Mouse (Mus musculus) intestine, embryonic 16.5 days (tissue): Measurements from ENCODE around the gene Cope. TPM values are rescaled to one million over a fixed set of nuclear protein-coding genes. Genes with fewer than 3 reads are reported as not detected.

Source experiments
- ATAC-seq: fragments of 200-750 bp; cut with Nextera tagmentation; 2 replicates; pipeline ENCODE4 v1.8.0; 2017; ENCODE audit warnings: moderate TSS enrichment, moderate library complexity
- H3K27ac ChIP-seq: fragments of 300-500 bp; sonication (generic); 2 replicates; pipeline ENCODE4 v1.5.1; 2014; ENCODE audit warnings: mild to moderate bottlenecking, low read length
- H3K27me3 ChIP-seq: fragments of 300-500 bp; sonication (generic); replicated peaks from 2 replicates; pipeline ENCODE4 v1.6.1; 2014; ENCODE audit warnings: low read length, control low read depth, mixed read lengths; ENCODE audit not compliant: control insufficient read depth, insufficient read depth
- H3K36me3 ChIP-seq: fragments of 300-500 bp; sonication (generic); 2 replicates; pipeline ENCODE4 v1.6.1; 2014; ENCODE audit warnings: low read length, control low read depth; ENCODE audit not compliant: control insufficient read depth, insufficient read depth
- H3K4me1 ChIP-seq: fragments of 300-500 bp; sonication (generic); 2 replicates; pipeline ENCODE4 v1.6.1; 2014; ENCODE audit warnings: low read length, control low read depth, mixed read lengths; ENCODE audit not compliant: control insufficient read depth, insufficient read depth
- H3K4me2 ChIP-seq: fragments of 300-500 bp; sonication (generic); 2 replicates; pipeline ENCODE4 v1.6.1; 2014; ENCODE audit warnings: low read depth, low read length, control low read depth
- H3K4me3 ChIP-seq: fragments of 300-500 bp; sonication (generic); 2 replicates; pipeline ENCODE4 v1.5.1; 2014; ENCODE audit warnings: mild to moderate bottlenecking, low read length
- H3K9ac ChIP-seq: fragments of 300-500 bp; sonication (generic); 2 replicates; pipeline ENCODE4 v1.6.1; 2014; ENCODE audit warnings: low read depth, low read length
- H3K9me3 ChIP-seq: fragments of 300-500 bp; sonication (generic); 2 replicates; pipeline ENCODE4 v1.6.1; 2016; ENCODE audit warnings: low read length, control low read depth; ENCODE audit not compliant: control insufficient read depth
- WGBS: fragments of 180-500 bp; shearing (Covaris S2); extraction: QIAGEN DNeasy Blood & Tissue Kit; methylation state at CpG from one replicate; pipeline ENCODE4 v1.1.7; 2014; 5-methylcytosine and 5-hydroxymethylcytosine counted together
- polyA plus RNA-seq: library from polyadenylated mRNA; unstranded; fragments of >200 nt; fragmentation: Nextera tagmentation; extraction: Ambion mirVana; gene quantifications from 2 replicates; pipeline ENCODE4 v1.2.1, GENCODE M21; 2015

The Cope gene
- polyA plus RNA-seq, 1 experiment from 2014 or later: 432 TPM

DNA sequence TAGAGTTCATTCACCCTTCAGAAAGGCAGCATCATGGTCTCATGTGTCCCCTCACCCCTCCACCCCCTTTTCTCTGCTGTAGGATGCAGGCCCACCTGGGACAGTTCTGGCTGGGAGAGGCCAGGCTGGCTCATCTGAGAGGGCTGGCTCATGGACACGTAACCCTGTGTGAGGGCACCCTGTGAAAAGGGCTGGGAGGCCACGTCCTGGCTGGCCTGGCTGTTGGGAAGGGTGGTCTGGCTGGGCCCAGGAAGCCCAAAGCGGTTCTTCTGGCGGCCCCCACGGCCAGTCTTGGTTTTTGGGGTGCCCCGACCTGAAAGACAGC, 30.5 kb downstream of the Cope start:
- 93% methylated on average over 6 of the region's 6 CpGs for WGBS
- H3K9ac ChIP-seq: no peak overlapping the region
- H3K4me3 ChIP-seq: no peak overlapping the region
- ATAC-seq: no peak
- peaks cover 55% of the 10 kb centered on the region for H3K36me3 ChIP-seq
- peaks cover 10% of the 10 kb centered on the region; the same call in 1 of the 2 replicates for H3K4me1 ChIP-seq
- no peaks in the 10 kb centered on the region for H3K27me3 ChIP-seq
- no peak overlapping the region for H3K4me2 ChIP-seq
- H3K27ac ChIP-seq: no peak overlapping the region
- H3K9me3 ChIP-seq: no peaks in the 10 kb centered on the region

DNA sequence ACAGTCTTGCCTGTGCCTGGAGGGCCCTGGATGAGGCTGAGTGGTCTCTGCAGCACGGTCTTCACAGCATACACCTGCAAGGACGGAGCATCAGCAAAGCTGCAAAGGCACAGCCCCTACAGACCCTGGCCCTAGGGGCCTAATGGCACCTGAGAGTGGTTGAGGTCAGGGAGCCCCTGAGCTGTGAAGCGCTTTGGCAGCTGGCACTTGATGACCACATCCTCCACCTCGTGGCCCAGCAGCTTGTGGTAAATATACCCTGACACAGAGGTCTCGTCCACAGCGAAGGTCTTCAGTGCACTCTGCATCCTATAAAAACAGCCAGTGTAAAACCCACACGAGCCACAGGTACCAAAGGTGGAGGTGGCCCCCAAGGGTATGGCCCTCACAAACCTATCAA, 36.6 kb downstream of the Cope start:
- ATAC-seq: no peak

DNA sequence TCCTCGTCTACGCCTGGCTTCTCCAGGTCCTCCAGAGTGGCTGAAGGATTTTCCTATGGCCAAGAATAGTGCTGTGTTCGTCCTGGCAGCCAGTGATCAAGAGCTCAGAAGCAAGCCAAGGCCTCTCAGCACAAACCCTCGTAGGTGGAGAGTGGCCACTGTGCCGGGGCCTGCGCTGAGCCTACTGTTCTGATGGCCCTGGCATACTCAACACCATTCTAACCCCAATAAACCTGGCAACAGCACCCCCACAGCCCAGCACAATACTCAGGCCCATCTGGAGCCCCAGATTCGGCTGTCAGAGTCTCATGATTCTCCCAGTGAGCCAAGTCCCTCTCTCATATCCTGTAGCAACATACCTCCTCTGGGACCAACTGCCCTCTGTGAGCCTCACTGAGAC, 38.3 kb downstream of the Cope start:
- H3K9me3 ChIP-seq: no peaks in the 10 kb centered on the region
- H3K36me3 ChIP-seq: peaks cover 49% of the 10 kb centered on the region
- H3K27ac ChIP-seq: no peak overlapping the region
- WGBS: 95% methylated on average over 7 of the region's 7 CpGs
- no peak for ATAC-seq
- H3K9ac ChIP-seq: no peak overlapping the region
- H3K4me3 ChIP-seq: no peak overlapping the region
- no peak overlapping the region for H3K4me2 ChIP-seq
- no peaks in the 10 kb centered on the region for H3K4me1 ChIP-seq
- H3K27me3 ChIP-seq: no peaks in the 10 kb centered on the region

More for the DNA sequence above, 36.6 kb downstream of the Cope start:
- H3K9me3 ChIP-seq: no peaks in the 10 kb centered on the region
- H3K27ac ChIP-seq: no peak overlapping the region
- H3K4me3 ChIP-seq: no peak overlapping the region
- H3K36me3 ChIP-seq: peaks cover 65% of the 10 kb centered on the region
- 92% methylated on average over 7 of the region's 7 CpGs for WGBS
- H3K4me2 ChIP-seq: no peak overlapping the region
- H3K4me1 ChIP-seq: no peaks in the 10 kb centered on the region
- H3K9ac ChIP-seq: no peak overlapping the region
- no peaks in the 10 kb centered on the region for H3K27me3 ChIP-seq

DNA sequence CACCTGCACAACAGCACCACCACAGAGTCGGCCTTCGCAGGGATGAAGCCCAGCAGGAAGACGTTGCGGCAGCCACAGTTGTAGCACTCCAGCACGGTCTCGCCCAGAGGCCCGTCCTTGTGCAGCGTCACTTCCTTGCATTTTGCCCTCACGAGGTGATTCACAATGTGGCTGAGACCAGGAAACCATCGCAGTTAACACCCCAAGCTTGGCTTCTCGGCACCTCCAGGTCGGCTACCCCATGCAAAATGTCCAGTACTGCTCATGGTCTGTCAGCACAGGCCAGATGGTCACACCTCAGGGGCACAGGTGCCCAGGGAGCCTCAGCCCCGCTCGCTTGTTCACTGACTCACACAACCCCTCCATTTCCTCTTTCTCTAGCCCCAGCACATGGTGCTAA, 39.7 kb downstream of the Cope start:
- H3K36me3 ChIP-seq: peaks cover 36% of the 10 kb centered on the region
- 87% methylated on average over 14 of the region's 14 CpGs for WGBS
- no peak overlapping the region for H3K4me2 ChIP-seq
- no peak for ATAC-seq
- H3K9me3 ChIP-seq: no peaks in the 10 kb centered on the region
- no peaks in the 10 kb centered on the region for H3K27me3 ChIP-seq
- no peaks in the 10 kb centered on the region for H3K4me1 ChIP-seq
- no peak overlapping the region for H3K9ac ChIP-seq
- H3K27ac ChIP-seq: no peak overlapping the region
- no peak overlapping the region for H3K4me3 ChIP-seq

DNA sequence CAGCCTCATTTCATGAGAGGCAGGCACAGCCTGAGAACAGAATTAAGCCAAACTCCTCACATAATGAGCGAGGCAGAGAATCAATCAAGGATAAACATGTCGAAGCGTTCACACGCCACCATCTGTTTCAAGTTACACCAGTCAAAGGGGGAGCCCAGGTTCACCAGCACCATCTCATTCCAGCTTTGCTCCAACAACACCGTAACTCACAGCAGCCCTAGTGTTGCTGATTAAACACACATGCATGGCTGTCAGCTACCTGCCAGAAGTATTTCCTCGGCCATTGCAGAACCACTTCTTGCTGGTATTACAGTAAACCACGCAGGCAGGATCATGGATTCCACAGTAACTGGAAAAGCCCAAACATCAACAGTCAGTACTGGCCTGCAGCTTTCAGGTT, 40.8 kb downstream of the Cope start:
- peaks cover 3% of the 10 kb centered on the region for H3K4me1 ChIP-seq
- H3K4me3 ChIP-seq: no peak overlapping the region
- no peak overlapping the region for H3K4me2 ChIP-seq
- no peak for ATAC-seq
- no peak overlapping the region for H3K9ac ChIP-seq
- H3K27ac ChIP-seq: no peak overlapping the region
- 63% methylated on average over 7 of the region's 7 CpGs for WGBS
- no peaks in the 10 kb centered on the region for H3K27me3 ChIP-seq
- no peaks in the 10 kb centered on the region for H3K9me3 ChIP-seq
- H3K36me3 ChIP-seq: peaks cover 28% of the 10 kb centered on the region

DNA sequence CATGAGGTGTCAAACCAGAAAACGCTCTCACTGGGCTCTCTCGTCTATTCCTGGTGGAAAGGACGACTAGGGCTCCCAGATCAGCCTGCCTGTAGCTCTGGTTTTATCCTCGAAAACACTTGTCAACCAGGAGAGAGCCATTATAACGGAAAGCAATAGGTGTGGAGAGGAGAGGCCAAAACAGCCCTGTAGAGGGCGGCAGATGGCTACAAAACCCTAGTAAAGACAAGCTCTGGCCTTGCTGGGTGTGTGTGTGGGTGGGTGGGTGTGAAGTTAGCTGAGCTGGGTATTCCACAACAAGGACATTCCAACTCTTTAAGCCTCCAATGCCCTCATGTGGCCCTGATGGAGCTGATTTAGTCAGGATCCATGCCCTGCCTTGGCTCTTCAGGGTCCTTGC, 41.4 kb downstream of the Cope start:
- no peak overlapping the region for H3K4me2 ChIP-seq
- H3K27me3 ChIP-seq: no peaks in the 10 kb centered on the region
- H3K9me3 ChIP-seq: no peaks in the 10 kb centered on the region
- no peak overlapping the region for H3K27ac ChIP-seq
- peaks cover 8% of the 10 kb centered on the region for H3K4me1 ChIP-seq
- H3K9ac ChIP-seq: no peak overlapping the region
- H3K36me3 ChIP-seq: peaks cover 23% of the 10 kb centered on the region
- no peak overlapping the region for H3K4me3 ChIP-seq
- 54% methylated on average over 6 of the region's 6 CpGs for WGBS
- no peak for ATAC-seq

DNA sequence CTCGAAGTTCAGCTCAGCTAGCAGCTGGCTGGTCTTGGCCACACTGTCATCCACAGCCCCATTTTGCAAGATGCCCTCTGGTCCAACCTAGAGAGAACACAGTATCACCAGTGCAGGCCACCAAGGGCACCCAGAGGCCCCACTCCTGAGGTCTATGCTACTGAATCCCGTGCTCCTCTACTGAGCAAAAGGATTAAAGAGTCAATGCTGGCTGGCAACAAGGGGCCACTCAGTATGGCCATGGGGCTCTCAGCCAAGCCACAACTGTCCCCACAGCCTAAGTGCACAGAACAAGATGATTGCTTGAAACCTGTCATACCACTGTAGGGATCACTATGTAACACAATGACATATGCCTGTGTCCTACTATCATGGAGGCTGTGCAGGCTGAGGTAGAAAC, 42.0 kb downstream of the Cope start:
- H3K9ac ChIP-seq: no peak overlapping the region
- ATAC-seq: no peak
- H3K27me3 ChIP-seq: no peaks in the 10 kb centered on the region
- no peak overlapping the region for H3K27ac ChIP-seq
- peaks cover 14% of the 10 kb centered on the region for H3K4me1 ChIP-seq
- H3K36me3 ChIP-seq: peaks cover 22% of the 10 kb centered on the region
- no peak overlapping the region for H3K4me2 ChIP-seq
- no peaks in the 10 kb centered on the region for H3K9me3 ChIP-seq
- 83% methylated on average over 2 of the region's 2 CpGs for WGBS
- no peak overlapping the region for H3K4me3 ChIP-seq

DNA sequence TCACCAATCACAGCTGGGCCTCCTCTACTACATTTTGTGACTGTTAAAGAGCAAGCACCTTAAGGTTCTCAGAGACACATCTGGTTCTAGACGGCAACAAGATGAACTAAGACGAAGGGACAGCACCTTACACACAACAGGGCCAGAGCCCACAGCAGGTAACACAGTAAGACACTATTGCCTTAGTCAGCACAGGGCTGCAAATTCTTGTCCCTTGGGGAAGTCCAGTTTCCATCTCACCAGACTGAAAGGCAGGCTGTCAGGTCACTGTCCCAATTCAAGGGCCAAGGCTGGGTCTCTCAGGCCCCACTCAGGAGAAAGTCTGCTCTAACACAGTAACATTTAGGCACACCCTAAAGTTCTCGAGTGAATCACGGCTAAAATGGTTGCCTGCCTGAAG, 45.1 kb downstream of the Cope start:
- Histone ChIP-seq H3K4me1 (peaks cover 38% of the 10 kb centered on the region), H3K4me3 (no peak overlapping the region), H3K4me2 (no peak overlapping the region), H3K27me3 (no peaks in the 10 kb centered on the region), H3K27ac (no peak overlapping the region), H3K36me3 (peaks cover 5% of the 10 kb centered on the region; the same call in 1 of the 2 replicates), H3K9ac (no peak overlapping the region), H3K9me3 (no peaks in the 10 kb centered on the region)
- 75% methylated on average over 4 of the region's 4 CpGs for WGBS
- no peak for ATAC-seq

DNA sequence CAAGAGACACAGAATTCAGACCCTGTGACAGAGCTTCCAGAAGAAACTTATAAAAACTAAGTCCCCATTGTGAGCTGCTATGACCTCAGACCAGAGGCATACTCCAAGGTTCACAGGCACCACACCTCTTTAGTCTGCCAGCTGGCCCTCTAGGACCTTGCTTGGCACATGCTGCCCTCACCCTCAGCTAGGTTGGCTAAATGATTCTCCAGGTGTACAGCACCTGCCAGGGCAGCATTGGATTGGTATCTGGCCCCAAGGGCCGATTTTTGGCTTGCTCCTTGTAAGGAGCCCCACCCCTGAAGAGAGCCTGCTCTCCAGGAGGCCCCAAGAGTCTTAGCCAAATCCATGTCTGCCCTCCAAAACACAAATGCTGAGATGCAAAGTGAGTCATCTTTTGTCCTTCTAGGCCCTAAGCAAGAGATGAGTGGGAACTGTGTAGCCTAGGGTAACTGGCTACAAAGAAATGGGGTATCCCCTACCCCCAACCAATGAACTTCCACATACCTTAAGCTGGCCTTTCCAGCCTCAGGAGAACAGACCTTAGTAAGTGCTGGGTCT, 45.6 kb downstream of the Cope start:
- Histone ChIP-seq H3K36me3 (peaks cover 5% of the 10 kb centered on the region; the same call in 1 of the 2 replicates), H3K4me3 (no peak overlapping the region), H3K9me3 (no peaks in the 10 kb centered on the region), H3K27me3 (no peaks in the 10 kb centered on the region), H3K4me1 (peaks cover 38% of the 10 kb centered on the region), H3K9ac (no peak overlapping the region), H3K4me2 (no peak overlapping the region), H3K27ac (no peak overlapping the region)
- no peak for ATAC-seq
- 88% methylated on average over 1 of the region's 1 CpGs for WGBS
